Mouse (Mus musculus): ENCODE measurements around the gene Cdc20b. TPM values are rescaled to one million over a fixed set of nuclear protein-coding genes. Genes with fewer than 3 reads are reported as not detected.

The Cdc20b gene
- polyA plus RNA-seq, 1 experiment from 2014 or later: not detected

DNA sequence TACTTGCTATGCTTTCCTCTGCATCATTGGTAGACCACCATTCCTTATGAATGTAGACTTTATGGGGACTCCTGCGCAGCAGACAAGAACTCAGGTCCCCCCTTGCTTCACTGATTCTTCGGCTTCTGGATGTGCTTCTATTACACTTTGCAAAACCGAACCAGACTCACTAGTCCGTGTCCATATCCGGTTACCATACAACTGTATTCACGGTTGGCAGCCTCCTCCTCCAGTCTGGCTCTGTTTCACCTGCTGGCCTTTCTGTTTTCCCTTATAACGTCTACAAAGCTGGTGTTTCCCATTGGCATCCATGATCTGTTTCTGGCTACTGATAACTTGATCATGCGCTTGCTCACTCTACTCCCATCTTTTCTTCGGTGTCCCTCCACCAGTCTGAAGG, 29.6 kb downstream of the Cdc20b start:
- ATAC-seq (ENCODE audit: low read depth): no peak
- WGBS (ENCODE audit: insufficient replicate concordance): 73% methylated on average over 9 of the region's 9 CpGs
- Histone ChIP-seq H3K4me3 (ENCODE audit: low read depth, low read length) (no peak overlapping the region), H3K4me1 (ENCODE audit: control insufficient read depth, low read depth, low read length) (no peaks in the 10 kb centered on the region), H3K9me3 (replicated peaks; ENCODE audit: control insufficient read depth, low read length) (no peaks in the 10 kb centered on the region), H3K27me3 (ENCODE audit: control insufficient read depth, insufficient read depth, low read depth, low read length) (no peaks in the 10 kb centered on the region), H3K36me3 (ENCODE audit: control insufficient read depth, insufficient read depth) (no peaks in the 10 kb centered on the region), H3K4me2 (ENCODE audit: low read depth, low read length) (no peak overlapping the region), H3K9ac (ENCODE audit: low read depth, low read length) (no peak overlapping the region), H3K27ac (ENCODE audit: low read length) (no peak overlapping the region)

DNA sequence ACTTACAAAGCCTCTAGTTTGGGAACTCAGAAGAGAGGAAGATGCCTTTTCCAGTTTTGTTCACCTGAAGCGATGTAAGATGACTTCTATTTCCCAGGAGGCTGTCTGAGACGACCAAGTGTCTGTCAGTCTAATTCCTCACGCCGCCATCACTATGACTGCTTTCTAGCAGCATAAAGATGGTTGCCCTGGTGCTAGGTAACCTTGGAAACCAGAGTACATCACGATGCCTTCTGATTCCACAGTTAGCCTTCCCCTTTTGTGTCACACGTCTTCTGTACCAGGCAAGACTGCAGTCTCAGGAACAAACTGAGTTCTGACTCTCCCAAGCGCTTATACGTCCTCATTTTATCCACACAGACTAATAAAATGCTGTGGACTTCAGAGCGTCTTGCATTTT, 44.1 kb downstream of the Cdc20b start:
- Histone ChIP-seq H3K4me1 (ENCODE audit: control insufficient read depth, low read depth, low read length) (no peaks in the 10 kb centered on the region), H3K9me3 (replicated peaks; ENCODE audit: control insufficient read depth, low read length) (no peaks in the 10 kb centered on the region), H3K36me3 (ENCODE audit: control insufficient read depth, insufficient read depth) (no peaks in the 10 kb centered on the region), H3K27me3 (ENCODE audit: control insufficient read depth, insufficient read depth, low read depth, low read length) (no peaks in the 10 kb centered on the region), H3K9ac (ENCODE audit: low read depth, low read length) (no peak overlapping the region), H3K4me3 (ENCODE audit: low read depth, low read length) (no peak overlapping the region), H3K27ac (ENCODE audit: low read length) (no peak overlapping the region), H3K4me2 (ENCODE audit: low read depth, low read length) (no peak overlapping the region)
- WGBS (ENCODE audit: insufficient replicate concordance): 59% methylated on average over 9 of the region's 9 CpGs
- no peak for ATAC-seq (ENCODE audit: low read depth)

DNA sequence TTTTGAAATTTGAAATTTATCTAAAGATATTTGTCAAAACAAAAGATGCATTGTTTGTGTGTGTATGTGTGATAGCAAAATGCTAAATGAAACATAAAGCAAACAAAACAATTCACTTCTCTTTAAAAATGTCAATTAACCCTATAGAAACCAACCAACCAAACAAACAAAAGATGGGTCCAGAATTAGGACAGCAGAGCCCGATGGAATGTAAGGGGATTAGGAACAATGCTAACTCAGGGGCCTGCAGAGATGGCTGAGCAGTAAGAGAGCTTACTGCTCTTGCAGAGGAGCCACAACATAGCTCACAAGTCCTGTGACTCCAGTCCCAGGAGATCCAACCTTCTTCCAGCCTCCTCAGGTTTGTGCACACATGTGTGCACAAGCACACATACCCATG, 47.2 kb downstream of the Cdc20b start:
- no peaks in the 10 kb centered on the region for H3K27me3 ChIP-seq (ENCODE audit: control insufficient read depth, insufficient read depth, low read depth, low read length)
- 52% methylated on average over 1 of the region's 1 CpGs for WGBS (ENCODE audit: insufficient replicate concordance)
- H3K4me2 ChIP-seq (ENCODE audit: low read depth, low read length): no peak overlapping the region
- H3K4me1 ChIP-seq (ENCODE audit: control insufficient read depth, low read depth, low read length): no peaks in the 10 kb centered on the region
- H3K4me3 ChIP-seq (ENCODE audit: low read depth, low read length): no peak overlapping the region
- no peak overlapping the region for H3K9ac ChIP-seq (ENCODE audit: low read depth, low read length)
- no peak for ATAC-seq (ENCODE audit: low read depth)
- H3K36me3 ChIP-seq (ENCODE audit: control insufficient read depth, insufficient read depth): no peaks in the 10 kb centered on the region
- H3K9me3 ChIP-seq (replicated peaks; ENCODE audit: control insufficient read depth, low read length): no peaks in the 10 kb centered on the region
- H3K27ac ChIP-seq (ENCODE audit: low read length): no peak overlapping the region

DNA sequence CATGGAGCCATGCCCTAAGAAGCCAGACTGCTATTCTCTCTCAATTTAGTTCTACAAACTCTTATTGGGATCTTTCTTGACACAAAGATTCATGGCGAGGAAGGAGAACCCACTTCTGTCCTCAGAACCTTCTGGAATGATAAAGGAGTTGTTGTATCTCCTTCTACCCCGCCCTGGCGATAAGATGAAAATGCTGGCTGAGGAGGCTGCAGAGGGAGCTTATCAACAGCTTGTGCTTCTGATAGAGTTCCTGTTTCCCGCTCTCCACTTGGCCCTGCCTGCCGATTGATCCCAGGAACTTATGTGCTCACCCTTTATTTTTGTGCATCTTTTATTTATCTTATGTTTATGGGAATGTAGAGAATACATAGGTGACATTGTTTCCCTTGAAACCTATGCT, 49.8 kb downstream of the Cdc20b start:
- Histone ChIP-seq H3K9me3 (replicated peaks; ENCODE audit: control insufficient read depth, low read length) (no peaks in the 10 kb centered on the region), H3K4me1 (ENCODE audit: control insufficient read depth, low read depth, low read length) (no peaks in the 10 kb centered on the region), H3K9ac (ENCODE audit: low read depth, low read length) (no peak overlapping the region), H3K4me3 (ENCODE audit: low read depth, low read length) (no peak overlapping the region), H3K27ac (ENCODE audit: low read length) (no peak overlapping the region), H3K4me2 (ENCODE audit: low read depth, low read length) (no peak overlapping the region), H3K27me3 (ENCODE audit: control insufficient read depth, insufficient read depth, low read depth, low read length) (no peaks in the 10 kb centered on the region), H3K36me3 (ENCODE audit: control insufficient read depth, insufficient read depth) (no peaks in the 10 kb centered on the region)
- 22% methylated on average over 5 of the region's 5 CpGs for WGBS (ENCODE audit: insufficient replicate concordance)
- no peak for ATAC-seq (ENCODE audit: low read depth)

DNA sequence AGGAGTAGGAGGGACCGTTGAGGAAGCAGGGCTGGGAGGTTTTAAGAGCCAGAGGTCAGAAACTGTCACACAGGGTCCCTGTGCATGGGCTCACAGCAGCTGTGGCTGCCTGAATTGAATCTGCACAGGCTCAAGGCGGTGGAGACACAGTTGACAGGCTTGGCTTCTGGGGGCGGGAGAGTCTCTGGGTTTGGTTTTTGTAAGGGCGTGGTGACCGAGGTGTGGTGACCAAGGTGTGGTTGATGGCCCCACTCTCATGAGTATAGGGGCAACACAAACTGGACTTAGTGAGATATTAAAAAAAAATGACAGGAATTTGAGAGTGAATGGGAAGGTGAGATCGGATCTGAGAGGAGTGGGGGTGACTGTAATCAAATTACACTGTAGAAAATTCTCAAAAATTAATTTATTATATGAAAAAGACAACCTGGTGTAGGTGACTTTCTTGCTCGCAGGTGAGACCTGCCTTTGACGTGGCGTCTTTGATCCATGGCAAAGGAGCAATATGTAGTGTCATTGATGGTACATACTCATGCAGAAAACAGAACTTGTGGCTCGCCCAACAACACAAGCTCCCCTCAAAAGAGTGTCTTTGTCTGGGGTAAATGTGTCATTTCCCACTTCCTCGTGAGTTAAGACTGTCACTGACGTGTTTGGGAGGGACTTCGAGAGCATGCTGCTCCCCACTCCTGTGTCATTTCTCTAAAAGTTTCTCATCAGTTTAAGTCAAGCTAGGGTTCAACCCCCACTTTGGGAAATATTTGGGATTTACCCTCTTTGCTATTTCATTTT, 52.5 kb downstream of the Cdc20b start:
- H3K9me3 ChIP-seq (replicated peaks; ENCODE audit: control insufficient read depth, low read length): no peaks in the 10 kb centered on the region
- H3K4me2 ChIP-seq (ENCODE audit: low read depth, low read length): no peak overlapping the region
- H3K36me3 ChIP-seq (ENCODE audit: control insufficient read depth, insufficient read depth): no peaks in the 10 kb centered on the region
- no peaks in the 10 kb centered on the region for H3K4me1 ChIP-seq (ENCODE audit: control insufficient read depth, low read depth, low read length)
- no peak for ATAC-seq (ENCODE audit: low read depth)
- H3K9ac ChIP-seq (ENCODE audit: low read depth, low read length): no peak overlapping the region
- no peaks in the 10 kb centered on the region for H3K27me3 ChIP-seq (ENCODE audit: control insufficient read depth, insufficient read depth, low read depth, low read length)
- WGBS (ENCODE audit: insufficient replicate concordance): 47% methylated on average over 13 of the region's 13 CpGs
- no peak overlapping the region for H3K4me3 ChIP-seq (ENCODE audit: low read depth, low read length)
- no peak overlapping the region for H3K27ac ChIP-seq (ENCODE audit: low read length)

DNA sequence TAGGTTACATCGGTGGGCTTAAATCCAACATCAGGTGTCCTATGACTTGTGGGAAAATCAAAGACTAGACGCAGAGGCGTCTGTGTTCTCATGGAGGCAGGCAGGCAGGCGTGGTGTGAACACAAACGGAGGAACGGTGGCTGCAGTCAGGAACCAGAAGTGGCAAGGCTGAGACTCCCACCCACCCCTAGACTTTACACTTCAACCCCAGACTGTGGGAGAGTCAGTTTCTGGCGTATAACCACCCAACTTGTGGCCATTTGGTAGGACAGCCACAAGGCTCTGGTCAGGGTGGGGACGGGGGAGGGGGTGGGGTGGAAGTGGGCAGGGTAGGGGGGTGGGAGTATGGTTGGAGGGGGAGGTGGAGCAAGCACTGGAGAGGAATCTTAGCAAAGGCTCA, 55.6 kb downstream of the Cdc20b start:
- 51% methylated on average over 8 of the region's 8 CpGs for WGBS (ENCODE audit: insufficient replicate concordance)
- H3K4me3 ChIP-seq (ENCODE audit: low read depth, low read length): no peak overlapping the region
- no peaks in the 10 kb centered on the region for H3K27me3 ChIP-seq (ENCODE audit: control insufficient read depth, insufficient read depth, low read depth, low read length)
- no peak for ATAC-seq (ENCODE audit: low read depth)
- H3K9me3 ChIP-seq (replicated peaks; ENCODE audit: control insufficient read depth, low read length): no peaks in the 10 kb centered on the region
- no peak overlapping the region for H3K27ac ChIP-seq (ENCODE audit: low read length)
- no peak overlapping the region for H3K4me2 ChIP-seq (ENCODE audit: low read depth, low read length)
- no peaks in the 10 kb centered on the region for H3K36me3 ChIP-seq (ENCODE audit: control insufficient read depth, insufficient read depth)
- H3K4me1 ChIP-seq (ENCODE audit: control insufficient read depth, low read depth, low read length): no peaks in the 10 kb centered on the region
- no peak overlapping the region for H3K9ac ChIP-seq (ENCODE audit: low read depth, low read length)

DNA sequence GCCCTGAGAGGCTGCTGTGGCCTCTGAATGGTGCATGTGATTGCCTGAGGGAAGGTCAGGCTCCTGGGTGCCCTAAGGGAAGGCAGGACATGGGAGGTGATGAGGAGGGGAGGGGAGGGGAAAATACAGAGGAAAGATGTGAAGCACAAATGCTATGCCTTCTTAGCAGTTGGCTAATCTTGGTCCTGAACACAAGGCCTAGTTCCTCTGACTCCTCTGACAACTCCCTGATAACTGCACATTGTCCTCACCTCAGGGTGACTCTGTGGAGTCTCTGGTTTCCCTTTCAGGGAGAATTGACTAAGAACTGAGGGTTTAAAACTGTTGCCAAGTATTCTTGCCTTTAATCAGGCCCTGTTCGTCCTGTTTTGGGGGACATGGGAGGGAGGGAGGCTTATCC, 59.7 kb downstream of the Cdc20b start:
- H3K4me3 ChIP-seq (ENCODE audit: low read depth, low read length): no peak overlapping the region
- H3K9me3 ChIP-seq (replicated peaks; ENCODE audit: control insufficient read depth, low read length): no peaks in the 10 kb centered on the region
- no peaks in the 10 kb centered on the region for H3K4me1 ChIP-seq (ENCODE audit: control insufficient read depth, low read depth, low read length)
- no peak for ATAC-seq (ENCODE audit: low read depth)
- no peak overlapping the region for H3K9ac ChIP-seq (ENCODE audit: low read depth, low read length)
- H3K27ac ChIP-seq (ENCODE audit: low read length): no peak overlapping the region
- H3K36me3 ChIP-seq (ENCODE audit: control insufficient read depth, insufficient read depth): no peaks in the 10 kb centered on the region
- H3K27me3 ChIP-seq (ENCODE audit: control insufficient read depth, insufficient read depth, low read depth, low read length): no peaks in the 10 kb centered on the region
- 46% methylated on average over 1 of the region's 1 CpGs for WGBS (ENCODE audit: insufficient replicate concordance)
- H3K4me2 ChIP-seq (ENCODE audit: low read depth, low read length): no peak overlapping the region

DNA sequence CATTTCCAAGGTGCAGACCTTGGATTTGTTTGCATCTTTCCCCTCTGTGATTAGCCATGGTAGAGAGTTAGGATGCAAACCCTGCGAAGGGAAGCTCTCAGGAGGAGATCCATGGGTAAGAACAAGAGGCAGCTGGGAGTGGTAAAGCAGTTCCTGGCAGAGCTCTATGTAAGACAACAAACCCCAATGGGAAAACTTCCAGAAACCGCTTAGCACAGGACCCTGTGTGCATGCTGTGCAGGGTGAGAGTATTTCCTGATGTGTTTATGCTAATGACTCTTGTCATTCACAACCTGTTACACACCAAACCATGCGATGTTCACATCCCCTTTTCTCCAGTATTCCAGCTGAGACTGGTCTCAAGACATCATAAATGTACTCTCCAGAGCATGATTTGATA, 62.1 kb downstream of the Cdc20b start:
- Histone ChIP-seq H3K4me2 (ENCODE audit: low read depth, low read length) (no peak overlapping the region), H3K4me1 (ENCODE audit: control insufficient read depth, low read depth, low read length) (no peaks in the 10 kb centered on the region), H3K9ac (ENCODE audit: low read depth, low read length) (no peak overlapping the region), H3K36me3 (ENCODE audit: control insufficient read depth, insufficient read depth) (no peaks in the 10 kb centered on the region), H3K4me3 (ENCODE audit: low read depth, low read length) (no peak overlapping the region), H3K9me3 (replicated peaks; ENCODE audit: control insufficient read depth, low read length) (no peaks in the 10 kb centered on the region), H3K27ac (ENCODE audit: low read length) (no peak overlapping the region), H3K27me3 (ENCODE audit: control insufficient read depth, insufficient read depth, low read depth, low read length) (no peaks in the 10 kb centered on the region)
- ATAC-seq (ENCODE audit: low read depth): no peak
- WGBS (ENCODE audit: insufficient replicate concordance): 50% methylated on average over 3 of the region's 3 CpGs

DNA sequence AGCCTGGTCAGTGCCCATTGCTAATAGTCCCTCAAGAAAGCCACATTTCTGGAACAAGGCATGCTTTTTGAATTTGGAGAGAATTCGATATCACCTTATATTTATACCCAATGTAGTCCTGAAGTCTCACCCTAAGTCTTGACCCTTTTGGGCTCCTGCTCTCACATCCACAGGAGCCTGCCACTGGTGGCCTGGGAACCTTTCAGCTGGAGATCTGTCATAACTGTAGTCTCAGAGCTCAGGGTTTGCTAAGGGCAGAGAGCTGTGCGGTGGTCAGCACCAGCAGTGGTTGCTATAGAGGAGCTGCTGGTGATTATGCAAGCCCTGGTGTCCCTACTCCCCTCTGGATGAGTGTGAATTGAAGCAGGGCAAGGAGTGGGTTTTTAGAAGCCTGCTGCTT, 63.5 kb downstream of the Cdc20b start:
- H3K9ac ChIP-seq (ENCODE audit: low read depth, low read length): no peak overlapping the region
- H3K9me3 ChIP-seq (replicated peaks; ENCODE audit: control insufficient read depth, low read length): no peaks in the 10 kb centered on the region
- H3K27me3 ChIP-seq (ENCODE audit: control insufficient read depth, insufficient read depth, low read depth, low read length): no peaks in the 10 kb centered on the region
- no peaks in the 10 kb centered on the region for H3K4me1 ChIP-seq (ENCODE audit: control insufficient read depth, low read depth, low read length)
- H3K4me3 ChIP-seq (ENCODE audit: low read depth, low read length): no peak overlapping the region
- no peak overlapping the region for H3K27ac ChIP-seq (ENCODE audit: low read length)
- no peak overlapping the region for H3K4me2 ChIP-seq (ENCODE audit: low read depth, low read length)
- H3K36me3 ChIP-seq (ENCODE audit: control insufficient read depth, insufficient read depth): no peaks in the 10 kb centered on the region
- 69% methylated on average over 2 of the region's 2 CpGs for WGBS (ENCODE audit: insufficient replicate concordance)
- no peak for ATAC-seq (ENCODE audit: low read depth)

All from liver, embryonic 16.5 days (tissue).